Mouse (Mus musculus) gonadal fat pad, adult 2 months (tissue): Measurements from ENCODE around the gene Fbxo42. TPM values are rescaled to one million over a fixed set of nuclear protein-coding genes. Genes with fewer than 3 reads are reported as not detected.

Experiments
- DNase-seq: peaks from one replicate; pipeline ENCODE4 v3.0.0-alpha.2; 2012; ENCODE audit warnings: low read depth
- polyA plus RNA-seq: library from polyadenylated mRNA; depleted of rRNA; stranded (reverse); fragments of >200 nt; gene quantifications from 2 replicates; pipeline ENCODE4 v1.2.3, GENCODE M21; 2012

Fbxo42 gene
- polyA plus RNA-seq, 1 experiment: 14.5 TPM

DNA sequence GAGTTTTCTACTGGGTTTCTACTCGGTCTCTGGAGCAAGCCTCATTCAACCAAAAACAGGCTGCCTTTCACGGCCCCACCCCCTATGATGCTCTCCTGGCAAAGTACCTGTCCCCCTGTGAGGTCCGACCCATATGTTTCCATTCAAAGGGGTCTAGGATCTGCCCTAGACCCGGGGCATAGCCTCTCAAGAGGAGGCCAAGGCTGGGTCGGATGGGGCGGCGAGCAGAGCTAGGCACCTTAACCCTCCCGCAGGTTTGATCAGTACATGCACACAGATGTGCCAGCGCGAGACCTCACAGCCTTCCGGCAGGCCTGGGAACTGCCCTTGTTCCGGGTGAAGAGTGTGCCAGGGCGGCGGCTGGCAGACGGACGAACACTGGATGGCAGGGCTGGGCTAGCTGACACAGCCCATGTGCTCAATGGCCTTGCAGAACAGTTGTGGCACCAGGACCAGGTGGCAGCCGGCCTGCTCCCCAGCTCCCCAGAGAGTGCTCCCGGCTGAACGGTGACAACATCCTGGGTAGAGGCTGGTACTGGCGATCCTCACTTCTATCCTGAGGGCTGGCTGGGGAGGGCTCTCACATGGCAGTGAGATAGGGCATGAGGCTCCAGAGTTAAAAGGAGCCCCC, 72.0 kb downstream of the Fbxo42 start:
- no peak for DNase-seq

- DNase-seq: no peak
Observed at GRCm38 (mm10) chr4:141221848-141222247, 74.1 kb downstream of the Fbxo42 start.

DNA sequence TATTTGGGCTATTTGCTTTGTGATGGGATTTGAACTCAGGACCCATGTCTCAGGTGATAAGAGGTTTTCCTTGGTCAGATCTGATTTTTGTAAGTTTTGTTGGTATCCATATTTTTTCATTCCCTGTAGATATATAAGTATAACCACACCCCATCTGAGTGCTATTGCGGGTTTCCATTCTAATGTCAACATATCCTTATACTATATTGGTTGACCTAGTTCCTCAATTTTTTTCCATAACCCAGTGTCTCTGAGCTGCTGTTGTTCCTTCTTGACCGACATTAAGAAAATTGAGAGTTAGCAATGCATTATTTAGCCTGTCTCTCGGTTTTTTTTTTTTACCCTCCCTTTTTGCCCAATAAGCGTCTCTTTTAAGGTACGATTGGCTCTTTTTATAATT, 75.0 kb downstream of the Fbxo42 start:
- no peak for DNase-seq

DNA sequence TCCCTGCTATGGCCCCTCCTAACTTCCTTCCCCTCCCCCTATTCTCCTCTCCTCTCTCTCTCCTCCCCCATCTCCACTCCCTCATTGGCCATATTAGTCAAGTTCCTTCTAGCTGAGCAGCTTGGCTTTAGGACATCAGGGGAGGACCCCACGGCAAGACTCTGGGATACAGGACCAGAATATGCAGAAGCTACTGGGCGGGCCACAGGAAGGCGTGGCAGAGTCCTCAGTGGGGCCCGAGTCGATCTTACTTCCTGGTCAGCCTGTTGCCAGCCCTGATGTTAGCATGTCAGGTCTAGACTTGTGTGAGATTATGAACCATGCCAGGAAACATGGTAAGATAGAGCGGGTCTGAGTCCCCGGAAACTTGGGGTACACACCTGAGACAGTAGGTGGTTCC, 81.0 kb downstream of the Fbxo42 start:
- DNase-seq: no peak

DNA sequence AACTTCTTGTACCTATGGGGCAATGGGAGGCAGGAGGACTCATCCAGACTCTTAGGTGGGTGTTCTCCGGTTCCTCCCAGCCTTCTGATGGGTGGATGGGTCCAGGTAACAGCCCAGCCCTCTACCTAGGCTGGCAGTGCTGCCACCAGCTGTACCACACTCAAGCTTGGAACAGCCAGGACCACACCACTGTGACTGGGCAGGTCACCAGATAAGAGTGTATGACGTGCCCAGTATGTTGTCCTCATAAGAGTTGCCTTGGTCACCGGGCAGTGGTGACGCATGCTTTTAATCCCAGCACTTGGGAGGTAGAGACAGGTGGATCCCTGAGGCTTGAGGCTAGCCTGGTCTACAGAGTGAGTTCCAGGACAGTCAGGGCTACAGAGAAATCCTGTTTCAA, 85.5 kb downstream of the Fbxo42 start:
- no peak for DNase-seq

GRCm38 (mm10) chr4:141235537-141236111, 87.9 kb downstream of the Fbxo42 start:
- DNase-seq: no peak

GRCm38 (mm10) chr4:141236856-141237255, 89.1 kb downstream of the Fbxo42 start:
- DNase-seq: no peak

DNA sequence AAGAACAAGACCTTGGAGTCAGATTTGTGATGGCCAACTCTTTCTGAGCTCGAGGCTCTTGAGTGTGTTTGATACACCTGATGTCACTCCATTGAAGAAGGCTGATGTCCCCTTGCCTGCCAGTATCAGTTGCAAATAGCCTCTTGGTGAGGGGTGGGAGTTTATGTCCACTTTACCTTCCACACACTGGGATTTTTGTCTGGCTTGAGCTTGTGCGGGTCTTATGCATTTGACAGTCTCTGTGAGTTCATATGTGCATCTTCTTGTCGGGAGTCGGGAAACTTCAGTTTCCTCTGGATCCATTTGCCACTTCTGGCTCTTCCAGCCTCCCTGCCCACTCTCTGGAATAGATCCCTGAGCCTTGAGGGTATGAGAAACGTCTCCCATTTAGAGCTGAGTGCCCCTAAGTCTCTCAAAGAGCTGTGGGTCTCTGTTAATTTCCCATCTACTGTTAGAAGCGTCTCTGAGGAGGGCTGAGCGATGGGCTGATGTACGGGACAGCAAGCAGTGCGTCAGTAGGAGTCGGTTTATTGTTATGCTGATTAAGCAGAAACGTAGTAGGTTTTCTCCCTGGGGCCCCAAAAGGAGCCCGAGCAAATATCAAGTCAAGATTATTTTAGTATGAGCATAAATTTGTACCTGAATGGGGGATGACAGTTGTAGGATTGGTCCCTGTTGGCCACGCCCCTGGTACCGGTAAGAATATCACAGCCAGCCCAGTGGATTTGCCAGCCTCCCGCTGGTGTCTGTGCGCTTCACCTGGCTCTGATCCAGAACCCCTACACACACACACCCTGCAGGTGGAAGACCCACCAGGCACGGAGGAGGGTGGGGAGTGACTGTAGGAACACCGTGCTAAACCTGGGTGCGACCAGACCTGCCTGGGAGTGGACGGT, 91.0 kb downstream of the Fbxo42 start:
- no peak for DNase-seq

GRCm38 (mm10) chr4:141239388-141240125, 91.8 kb downstream of the Fbxo42 start, which contains the start of gene Arhgef19:
Gene Arhgef19, plus strand, starts transcription at chr4:141239499.
- DNase-seq: peak; percentile 47

- DNase-seq: peak; percentile 64
Observed at GRCm38 (mm10) chr4:141240617-141241016, 92.9 kb downstream of the Fbxo42 start.

DNA sequence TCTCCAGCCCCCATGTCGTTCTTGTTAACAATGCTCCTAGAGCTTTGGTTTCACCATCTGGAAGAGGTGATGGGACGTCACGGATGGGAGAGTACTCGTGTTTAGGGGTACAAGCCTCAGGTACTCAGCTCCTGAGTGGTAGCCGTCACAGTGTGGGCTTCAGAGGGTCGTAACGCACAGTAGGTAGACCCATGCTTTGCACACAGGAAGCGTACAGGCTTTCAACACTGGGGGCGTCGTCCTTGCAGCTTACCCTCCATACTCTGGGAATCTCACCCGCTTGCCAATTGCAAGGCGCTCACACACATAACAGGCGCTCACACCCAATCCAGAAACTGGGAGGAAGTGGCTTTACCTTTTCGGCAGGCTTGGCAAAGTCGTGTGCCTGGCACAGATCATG, 94.1 kb downstream of the Fbxo42 start:
- no peak for DNase-seq

GRCm38 (mm10) chr4:141242651-141243241, 95.0 kb downstream of the Fbxo42 start:
- DNase-seq: peak; percentile 62

DNA sequence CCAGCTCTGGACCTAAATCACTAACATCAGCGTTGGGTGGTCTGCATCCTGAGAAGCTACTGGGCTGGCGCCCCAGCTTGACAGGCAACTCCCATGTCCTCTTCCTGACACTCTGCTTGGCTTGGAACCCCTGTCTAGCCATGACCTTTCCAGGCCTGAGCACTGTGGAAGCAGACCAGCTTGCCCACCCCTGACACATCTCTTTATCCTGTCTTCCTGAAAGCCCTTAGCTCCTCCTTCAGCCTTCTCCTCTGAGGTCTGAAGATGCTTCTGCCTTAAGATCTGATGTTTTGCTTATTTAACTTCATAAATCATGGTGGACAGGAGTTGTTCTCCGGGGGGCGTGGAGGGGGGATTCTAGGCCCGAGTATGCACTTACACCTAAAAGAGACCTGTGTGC, 95.9 kb downstream of the Fbxo42 start:
- no peak for DNase-seq

DNA sequence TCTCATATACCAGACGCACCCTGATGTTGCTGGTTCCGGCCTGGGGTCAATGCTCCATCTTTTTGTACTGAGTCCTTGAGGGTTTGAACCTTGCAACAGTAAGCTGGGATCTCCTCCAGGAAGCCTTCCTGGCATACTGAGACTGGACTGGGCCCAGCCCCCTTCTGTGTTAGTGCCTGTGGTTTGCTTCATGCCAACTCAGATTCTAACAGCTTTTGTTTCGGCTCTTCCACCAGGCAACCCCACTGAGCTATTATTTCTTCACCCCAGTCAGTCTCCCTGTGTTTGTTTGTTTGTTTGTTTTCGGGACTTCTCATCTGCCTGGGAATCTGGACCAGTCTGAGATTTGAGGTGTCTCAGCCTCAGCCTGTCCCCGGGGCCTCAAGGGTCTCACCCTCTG, 96.7 kb downstream of the Fbxo42 start:
- DNase-seq: no peak

GRCm38 (mm10) chr4:141244931-141245425, 97.3 kb downstream of the Fbxo42 start:
- DNase-seq: no peak

GRCm38 (mm10) chr4:141246089-141246997, 98.6 kb downstream of the Fbxo42 start:
- no peak for DNase-seq

GRCm38 (mm10) chr4:141246998-141247350, 99.3 kb downstream of the Fbxo42 start:
- DNase-seq: no peak

GRCm38 (mm10) chr4:141247776-141248613, 100.3 kb downstream of the Fbxo42 start:
- no peak for DNase-seq

DNA sequence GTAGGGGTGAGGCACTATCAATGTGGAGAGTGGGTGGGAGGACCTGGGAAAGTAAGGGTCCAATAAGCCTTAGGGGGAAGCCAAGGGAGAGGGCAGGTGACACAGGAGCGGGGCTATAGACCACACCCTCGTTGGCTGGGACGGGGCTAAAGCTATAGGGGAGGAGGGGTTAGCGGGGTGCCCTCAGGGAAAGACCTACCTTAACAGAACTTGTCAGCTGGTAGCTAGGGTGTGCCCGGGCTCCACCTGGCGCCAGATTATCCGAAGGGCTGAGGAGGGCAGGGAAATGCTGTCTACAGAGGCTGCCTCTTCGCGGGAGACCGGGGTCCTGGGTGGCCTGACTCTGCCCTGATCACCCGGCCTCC, 100.9 kb downstream of the Fbxo42 start:
- DNase-seq: no peak

DNA sequence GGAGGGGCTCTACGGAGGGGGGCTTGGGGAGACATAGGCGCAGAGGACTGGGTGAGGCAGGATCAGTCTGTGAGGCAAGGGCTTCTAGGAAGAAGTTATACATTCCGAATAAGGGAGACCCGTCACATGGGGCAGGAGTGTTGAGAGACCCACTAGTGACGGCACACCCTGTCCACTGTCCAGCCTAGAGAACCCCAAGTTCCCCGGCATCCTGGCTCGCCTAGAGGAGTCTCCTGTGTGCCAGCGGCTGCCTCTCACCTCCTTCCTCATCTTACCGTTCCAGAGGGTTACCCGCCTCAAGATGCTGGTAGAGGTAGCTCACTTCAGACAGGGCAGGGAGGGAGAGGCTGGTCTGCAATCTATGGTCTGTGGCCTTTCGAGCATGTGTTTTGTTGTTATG, 101.7 kb downstream of the Fbxo42 start:
- no peak for DNase-seq
